Mouse (Mus musculus): ENCODE results near the gene Zfp622.

The Zfp622 gene

GRCm38 (mm10) chr15:25984067-25984733, at the start of gene Zfp622:
Gene Zfp622 (plus strand): TSS chr15:25984366.
- in situ Hi-C loops (cut with MboI, MseI), result loop anchor here (10.0 to 25.0 kb wide), 3 partner anchors 409 to 1653 kb away; partner anchors contain the start of gene Otulin (in 1 of the 2)

GRCm38 (mm10) chr15:25934411-25934810, 49.8 kb upstream of the Zfp622 start:
- in situ Hi-C loops (cut with MboI, MseI), result no loop called here

GRCm38 (mm10) chr15:25938496-25938895, 45.7 kb upstream of the Zfp622 start:
- in situ Hi-C loops (cut with MboI, MseI), result no loop called here

- in situ Hi-C loops (cut with MboI, MseI), result no loop called here
Measured at GRCm38 (mm10) chr15:25940397-25941377, 43.5 kb upstream of the Zfp622 start.

- in situ Hi-C loops (cut with MboI, MseI), result no loop called here
Measured at GRCm38 (mm10) chr15:25941514-25941913, 42.7 kb upstream of the Zfp622 start.

GRCm38 (mm10) chr15:25942415-25942814, 41.8 kb upstream of the Zfp622 start:
- in situ Hi-C loops (cut with MboI, MseI), result no loop called here

GRCm38 (mm10) chr15:25943386-25944137, 40.6 kb upstream of the Zfp622 start:
- in situ Hi-C loops (cut with MboI, MseI), result no loop called here

- in situ Hi-C loops (cut with MboI, MseI), result no loop called here
Measured at GRCm38 (mm10) chr15:25945224-25945623, 38.9 kb upstream of the Zfp622 start.

- in situ Hi-C loops (cut with MboI, MseI), result no loop called here
Measured at GRCm38 (mm10) chr15:25946482-25946881, 37.7 kb upstream of the Zfp622 start.

- in situ Hi-C loops (cut with MboI, MseI), result no loop called here
Measured at GRCm38 (mm10) chr15:25947383-25947782, 36.8 kb upstream of the Zfp622 start.

- in situ Hi-C loops (cut with MboI, MseI), result no loop called here
Measured at GRCm38 (mm10) chr15:25948257-25949223, 35.6 kb upstream of the Zfp622 start.

- in situ Hi-C loops (cut with MboI, MseI), result loop anchor here in 1 of 2 experiments (10.0 kb wide), 1 partner anchor 145 kb away; no protein-coding TSS in a partner anchor
Measured at GRCm38 (mm10) chr15:25949696-25950095, 34.5 kb upstream of the Zfp622 start.

GRCm38 (mm10) chr15:25950584-25950983, 33.6 kb upstream of the Zfp622 start:
- in situ Hi-C loops (cut with MboI, MseI), result loop anchor here in 1 of 2 experiments (10.0 kb wide), 1 partner anchor 146 kb away; no protein-coding TSS in a partner anchor

GRCm38 (mm10) chr15:25951037-25951436, 33.1 kb upstream of the Zfp622 start:
- in situ Hi-C loops (cut with MboI, MseI), result loop anchor here in 1 of 2 experiments (10.0 kb wide), 1 partner anchor 146 kb away; no protein-coding TSS in a partner anchor

GRCm38 (mm10) chr15:25956001-25956400, 28.2 kb upstream of the Zfp622 start:
- in situ Hi-C loops (cut with MboI, MseI), result loop anchor here in 1 of 2 experiments (10.0 kb wide), 1 partner anchor 151 kb away; no protein-coding TSS in a partner anchor

- in situ Hi-C loops (cut with MboI, MseI), result loop anchor here in 1 of 2 experiments (10.0 kb wide), 1 partner anchor 152 kb away; no protein-coding TSS in a partner anchor
Measured at GRCm38 (mm10) chr15:25956422-25957117, 27.6 kb upstream of the Zfp622 start.

GRCm38 (mm10) chr15:25957651-25958050, 26.5 kb upstream of the Zfp622 start:
- in situ Hi-C loops (cut with MboI, MseI), result loop anchor here in 1 of 2 experiments (10.0 kb wide), 1 partner anchor 153 kb away; no protein-coding TSS in a partner anchor

- in situ Hi-C loops (cut with MboI, MseI), result loop anchor here in 1 of 2 experiments (10.0 kb wide), 1 partner anchor 155 kb away; no protein-coding TSS in a partner anchor
Measured at GRCm38 (mm10) chr15:25959375-25959774, 24.8 kb upstream of the Zfp622 start.

GRCm38 (mm10) chr15:25960231-25960630, 23.9 kb upstream of the Zfp622 start:
- in situ Hi-C loops (cut with MboI, MseI), result no loop called here
